Mouse (Mus musculus) CH12.LX (cell line): ENCODE measurements around the gene Rrp7a.

Experiments
- BHLHE40 ChIP-seq: IDR thresholded peaks from 2 replicates; pipeline ENCODE4 v1.6.1; 2011; ENCODE audit warnings: mild to moderate bottlenecking, low read depth, low read length, improper control_type of control experiment
- EP300 ChIP-seq: IDR thresholded peaks from 2 replicates; pipeline ENCODE4 v1.6.1; 2011; ENCODE audit warnings: low read length, improper control_type of control experiment
- JUND ChIP-seq: conservative IDR thresholded peaks from 2 replicates; pipeline ENCODE4 v1.6.1; 2011; ENCODE audit warnings: low read depth, low read length, improper control_type of control experiment

- TF ChIP-seq JUND: no peak
- TF ChIP-seq BHLHE40: no peak
- no peak for TF ChIP-seq EP300
Observed at GRCm38 (mm10) chr15:83086636-83087328, 35.8 kb downstream of the Rrp7a start.
